In the genomic region with DNA sequence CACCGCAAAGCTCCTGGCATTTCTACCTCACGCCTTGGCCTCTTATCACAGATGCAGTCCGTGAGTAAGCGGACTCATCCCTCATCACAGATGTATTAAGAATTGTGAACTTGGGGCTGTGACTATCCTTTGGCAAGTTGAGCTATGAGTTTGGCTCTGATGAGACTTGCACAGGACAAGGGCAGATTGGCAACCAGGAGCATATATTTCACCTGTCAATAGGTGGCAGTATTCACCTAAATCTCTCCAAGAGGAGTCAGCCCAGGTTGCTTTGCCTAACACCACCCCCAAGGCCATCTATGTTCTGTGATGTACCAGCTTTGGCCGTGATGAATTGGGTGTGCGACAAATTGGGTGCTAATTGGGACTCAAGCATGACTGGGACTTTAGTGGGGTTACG, we compare ENCODE assay signal across 8 mouse cellular contexts.
A peak's percentile ranks its signal among the peaks of the same experiment; 100 is the strongest.
DNase-seq lines count a peak whose midpoint lies in the region; ATAC-seq and TF ChIP-seq lines count a peak whose summit lies in the region.

No protein-coding gene starts in this region.

- 0 out of 2 replicates have a peak, but pooled peaks cover 3% of the 10 kb centered on the region for H3K9me3 ChIP-seq in heart, embryonic 12.5 days (replicated peaks)
- H3K9me3 ChIP-seq in forebrain, embryonic 12.5 days: peaks cover 5% of the 10 kb centered on the region; the same call in 1 of the 2 replicates
- H3K9me3 ChIP-seq in kidney, embryonic 16.5 days (ENCODE audit: low read length): peaks cover 5% of the 10 kb centered on the region; the same call in 1 of the 2 replicates
- H3K9me3 ChIP-seq in lung, embryonic 14.5 days (ENCODE audit: low read depth, low read length): no peaks in the 10 kb centered on the region
- H3K9me3 ChIP-seq in stomach, postnatal 0 days (ENCODE audit: control insufficient read depth, low read length): no peaks in the 10 kb centered on the region

- H3K4me1 ChIP-seq in heart, embryonic 12.5 days (replicated peaks): peaks cover 6% of the 10 kb centered on the region; the same call in 1 of the 2 replicates
- peaks cover 26% of the 10 kb centered on the region for H3K4me1 ChIP-seq in forebrain, embryonic 12.5 days
- 0 out of 2 replicates have a peak, but pooled peaks cover 4% of the 10 kb centered on the region for H3K4me1 ChIP-seq in kidney, embryonic 16.5 days (ENCODE audit: insufficient read depth, low read length)
- H3K4me1 ChIP-seq in lung, embryonic 14.5 days (ENCODE audit: insufficient read depth): no peaks in the 10 kb centered on the region
- 0 out of 2 replicates have a peak, but pooled peaks cover 2% of the 10 kb centered on the region for H3K4me1 ChIP-seq in stomach, postnatal 0 days (replicated peaks; ENCODE audit: control insufficient read depth, insufficient read depth)

- intact Hi-C loops in heart, postnatal 10 days (cut with DNase I): loop anchor here (10.0 kb wide), 1 partner anchor 379 kb away; no protein-coding TSS in a partner anchor

- H3K4me3 ChIP-seq in heart, embryonic 12.5 days: no peak overlapping the region
- H3K4me3 ChIP-seq in forebrain, embryonic 12.5 days (replicated peaks): no peak overlapping the region
- H3K4me3 ChIP-seq in kidney, embryonic 16.5 days (ENCODE audit: low read length): no peak overlapping the region
- H3K4me3 ChIP-seq in lung, embryonic 14.5 days (ENCODE audit: low read depth, low read length): no peak overlapping the region
- H3K4me3 ChIP-seq in stomach, postnatal 0 days (ENCODE audit: low read depth, low read length): no peak overlapping the region

- peak; percentile 28 to 47 for DNase-seq in heart, postnatal 10 days
- DNase-seq in adrenal gland, adult 8-10 months: peak; percentile 17
- DNase-seq in lung, embryonic 14.5 days: peak; percentile 85
- DNase-seq in stomach, postnatal 0 days (ENCODE audit: low spot score): peak; percentile 17
- no peak for DNase-seq in adipocyte (ENCODE audit: low spot score)

- TF ChIP-seq EP300 in stomach, postnatal 0 days (optimal IDR thresholded peaks at IDR 0.05): no peak

- no peak overlapping the region for H3K27ac ChIP-seq in heart, embryonic 12.5 days (ENCODE audit: poor library complexity, severe bottlenecking)
- H3K27ac ChIP-seq in forebrain, embryonic 12.5 days: no peak overlapping the region
- no peak overlapping the region for H3K27ac ChIP-seq in kidney, embryonic 16.5 days (ENCODE audit: low read length)
- H3K27ac ChIP-seq in lung, embryonic 14.5 days (ENCODE audit: low read depth): no peak overlapping the region
- no peak overlapping the region for H3K27ac ChIP-seq in stomach, postnatal 0 days (replicated peaks)

- H3K36me3 ChIP-seq in heart, embryonic 12.5 days: no peaks in the 10 kb centered on the region
- no peaks in the 10 kb centered on the region for H3K36me3 ChIP-seq in forebrain, embryonic 12.5 days (replicated peaks)
- no peaks in the 10 kb centered on the region for H3K36me3 ChIP-seq in kidney, embryonic 16.5 days (ENCODE audit: insufficient read depth, low read length)
- no peaks in the 10 kb centered on the region for H3K36me3 ChIP-seq in lung, embryonic 14.5 days (ENCODE audit: insufficient read depth)
- H3K36me3 ChIP-seq in stomach, postnatal 0 days (ENCODE audit: control insufficient read depth, insufficient read depth, low read length): no peaks in the 10 kb centered on the region

- no peak for ATAC-seq in heart, embryonic 12.5 days (ENCODE audit: insufficient number of reproducible peaks, low FRiP score)
- ATAC-seq in forebrain, embryonic 12.5 days (ENCODE audit: low FRiP score): peak; percentile 51
- peak; percentile 49; the same call in 1 of the 2 replicates for ATAC-seq in kidney, embryonic 16.5 days (ENCODE audit: low FRiP score, low TSS enrichment)
- ATAC-seq in lung, embryonic 14.5 days (ENCODE audit: insufficient read depth): peak; percentile 76; the same call in 1 of the 2 replicates
- no peak for ATAC-seq in stomach, postnatal 0 days (ENCODE audit: low FRiP score, low TSS enrichment)

- WGBS in heart, embryonic 12.5 days: 27% methylated on average over 7 of the region's 7 CpGs
- WGBS in forebrain, embryonic 12.5 days: 28% methylated on average over 7 of the region's 7 CpGs
- 38% methylated on average over 7 of the region's 7 CpGs for WGBS in kidney, embryonic 16.5 days
- WGBS in lung, embryonic 14.5 days: 30% methylated on average over 7 of the region's 7 CpGs
- WGBS in stomach, postnatal 0 days: 49% methylated on average over 7 of the region's 7 CpGs

- peak; percentile 65 for TF ChIP-seq CTCF in lung, embryonic 14.5 days (IDR thresholded peaks at IDR 0.05; ENCODE audit: low read depth)
- peak; percentile 75 for TF ChIP-seq CTCF in stomach, postnatal 0 days (IDR thresholded peaks at IDR 0.05; ENCODE audit: low read depth)

- H3K9ac ChIP-seq in heart, embryonic 12.5 days: no peak overlapping the region
- no peak overlapping the region for H3K9ac ChIP-seq in forebrain, embryonic 12.5 days
- no peak overlapping the region for H3K9ac ChIP-seq in kidney, embryonic 16.5 days (replicated peaks; ENCODE audit: low read length)
- no peak overlapping the region for H3K9ac ChIP-seq in lung, embryonic 14.5 days
- H3K9ac ChIP-seq in stomach, postnatal 0 days (ENCODE audit: low read length): no peak overlapping the region

- no peak overlapping the region for H3K4me2 ChIP-seq in heart, embryonic 12.5 days
- H3K4me2 ChIP-seq in forebrain, embryonic 12.5 days: no peak overlapping the region
- no peak overlapping the region for H3K4me2 ChIP-seq in kidney, embryonic 16.5 days (replicated peaks; ENCODE audit: low read depth, low read length)
- no peak overlapping the region for H3K4me2 ChIP-seq in lung, embryonic 14.5 days
- no peak overlapping the region for H3K4me2 ChIP-seq in stomach, postnatal 0 days (replicated peaks; ENCODE audit: low read depth)

- no peaks in the 10 kb centered on the region for H3K27me3 ChIP-seq in heart, embryonic 12.5 days (replicated peaks)
- H3K27me3 ChIP-seq in forebrain, embryonic 12.5 days: no peaks in the 10 kb centered on the region
- H3K27me3 ChIP-seq in kidney, embryonic 16.5 days (ENCODE audit: insufficient read depth, low read length): peaks cover 4% of the 10 kb centered on the region; the same call in 1 of the 2 replicates
- no peaks in the 10 kb centered on the region for H3K27me3 ChIP-seq in lung, embryonic 14.5 days (ENCODE audit: insufficient read depth, low read length)
- H3K27me3 ChIP-seq in stomach, postnatal 0 days (ENCODE audit: control insufficient read depth, insufficient read depth, low read length): no peaks in the 10 kb centered on the region

Comparison
In these comparisons a context has a peak if more than half of its experiments do, and no peak if none do; other contexts are left out.
1. ATAC-seq: peak in forebrain, embryonic 12.5 days (single experiment), kidney, embryonic 16.5 days (single experiment) and lung, embryonic 14.5 days (single experiment); none in heart, embryonic 12.5 days (single experiment) and stomach, postnatal 0 days (single experiment).